Mouse (Mus musculus) intestine, postnatal 0 days (tissue): ENCODE data around the gene Mllt11. TPM values are rescaled to one million over a fixed set of nuclear protein-coding genes. Genes with fewer than 3 reads are reported as not detected.

Experiments
- ATAC-seq: fragments of 200-750 bp; cut with Nextera tagmentation; 2 replicates; pipeline ENCODE4 v1.8.0; 2017; ENCODE audit warnings: mild to moderate bottlenecking, moderate TSS enrichment, moderate library complexity
- H3K27ac ChIP-seq: fragments of 300-500 bp; sonication (generic); 2 replicates; pipeline ENCODE4 v1.5.1; 2014; ENCODE audit warnings: mild to moderate bottlenecking, low read depth, low read length, moderate library complexity
- H3K27me3 ChIP-seq: fragments of 300-500 bp; sonication (generic); replicated peaks from 2 replicates; pipeline ENCODE4 v1.6.1; 2014; ENCODE audit warnings: low read length, mixed read lengths; ENCODE audit not compliant: control insufficient read depth, insufficient read depth
- H3K36me3 ChIP-seq: fragments of 300-500 bp; sonication (generic); 2 replicates; pipeline ENCODE4 v1.6.1; 2014; ENCODE audit warnings: mild to moderate bottlenecking, moderate library complexity; ENCODE audit not compliant: control insufficient read depth, insufficient read depth
- H3K4me1 ChIP-seq: fragments of 300-500 bp; sonication (generic); replicated peaks from 2 replicates; pipeline ENCODE4 v1.6.1; 2014; ENCODE audit warnings: antibody characterized with exemption, low read length, mixed read lengths; ENCODE audit not compliant: control insufficient read depth, insufficient read depth
- H3K4me2 ChIP-seq: fragments of 300-500 bp; sonication (generic); replicated peaks from 2 replicates; pipeline ENCODE4 v1.6.1; 2014; ENCODE audit warnings: low read depth, mild to moderate bottlenecking, moderate library complexity
- H3K4me3 ChIP-seq: fragments of 300-500 bp; sonication (generic); 2 replicates; pipeline ENCODE4 v1.5.1; 2014; ENCODE audit warnings: low read depth, low read length
- H3K9ac ChIP-seq: fragments of 300-500 bp; sonication (generic); 2 replicates; pipeline ENCODE4 v1.6.1; 2014; ENCODE audit warnings: mild to moderate bottlenecking, low read depth, low read length
- H3K9me3 ChIP-seq: fragments of 300-500 bp; sonication (generic); 2 replicates; pipeline ENCODE4 v1.6.1; 2016; ENCODE audit warnings: mixed run types; ENCODE audit not compliant: control insufficient read depth
- CTCF ChIP-seq: sonication (generic); IDR thresholded peaks from 2 replicates; pipeline ENCODE4 v1.5.1; 2016; ENCODE audit warnings: low read depth, mild to moderate bottlenecking, control low read depth, antibody characterized with exemption, moderate library complexity
- WGBS: fragments of 180-500 bp; shearing (Covaris S2); extraction: QIAGEN DNeasy Blood & Tissue Kit; methylation state at CpG from one replicate; pipeline ENCODE4 v1.1.7; 2014; 5-methylcytosine and 5-hydroxymethylcytosine counted together
- polyA plus RNA-seq: library from polyadenylated mRNA; unstranded; fragments of >200 nt; fragmentation: Nextera tagmentation; extraction: Ambion mirVana; gene quantifications from 2 replicates; pipeline ENCODE4 v1.2.1, GENCODE M21; 2015

Gene Mllt11
- polyA plus RNA-seq, 1 experiment from 2014 or later = 10.1 TPM

- Histone ChIP-seq H3K9ac (no peak overlapping the region), H3K9me3 (no peaks in the 10 kb centered on the region), H3K27ac (no peak overlapping the region), H3K4me3 (no peak overlapping the region), H3K4me1 (no peaks in the 10 kb centered on the region), H3K36me3 (no peaks in the 10 kb centered on the region), H3K4me2 (no peak overlapping the region), H3K27me3 (no peaks in the 10 kb centered on the region)
- 75% methylated on average over 6 of the region's 6 CpGs for WGBS
- TF ChIP-seq CTCF = no peak
- ATAC-seq = no peak
Measured at GRCm38 (mm10) chr3:95275161-95275560, 43.2 kb upstream of the Mllt11 start.

- no peak for ATAC-seq
- Histone ChIP-seq H3K9ac (no peak overlapping the region), H3K9me3 (no peaks in the 10 kb centered on the region), H3K4me1 (no peaks in the 10 kb centered on the region), H3K4me2 (no peak overlapping the region), H3K27me3 (no peaks in the 10 kb centered on the region), H3K4me3 (no peak overlapping the region), H3K36me3 (peaks cover 4% of the 10 kb centered on the region; the same call in 1 of the 2 replicates), H3K27ac (no peak overlapping the region)
- 96% methylated on average over 4 of the region's 4 CpGs for WGBS
- peak; percentile 39 for TF ChIP-seq CTCF
Measured at GRCm38 (mm10) chr3:95274453-95274852, 42.5 kb upstream of the Mllt11 start.

GRCm38 (mm10) chr3:95273471-95273870 is 41.5 kb upstream of the Mllt11 start:
- Histone ChIP-seq H3K27ac (no peak overlapping the region), H3K9ac (no peak overlapping the region), H3K4me1 (no peaks in the 10 kb centered on the region), H3K4me3 (no peak overlapping the region), H3K4me2 (no peak overlapping the region), H3K36me3 (peaks cover 4% of the 10 kb centered on the region; the same call in 1 of the 2 replicates), H3K9me3 (no peaks in the 10 kb centered on the region), H3K27me3 (no peaks in the 10 kb centered on the region)
- no peak for TF ChIP-seq CTCF
- WGBS = 89% methylated on average over 5 of the region's 5 CpGs
- ATAC-seq = no peak

- H3K9ac ChIP-seq = no peak overlapping the region
Measured at GRCm38 (mm10) chr3:95270766-95271364, 38.9 kb upstream of the Mllt11 start.

GRCm38 (mm10) chr3:95269789-95270188 is 37.8 kb upstream of the Mllt11 start:
- no peak for ATAC-seq
- H3K27me3 ChIP-seq = no peaks in the 10 kb centered on the region
- no peaks in the 10 kb centered on the region for H3K4me1 ChIP-seq
- H3K36me3 ChIP-seq = peaks cover 20% of the 10 kb centered on the region
- no peak overlapping the region for H3K27ac ChIP-seq
- no peak overlapping the region for H3K4me3 ChIP-seq
- TF ChIP-seq CTCF = no peak
- H3K4me2 ChIP-seq = no peak overlapping the region
- WGBS = 91% methylated on average over 5 of the region's 5 CpGs
- no peak overlapping the region for H3K9ac ChIP-seq
- H3K9me3 ChIP-seq = no peaks in the 10 kb centered on the region

More at GRCm38 (mm10) chr3:95270766-95271364, 38.9 kb upstream of the Mllt11 start:
- 75% methylated on average over 12 of the region's 12 CpGs for WGBS
- Histone ChIP-seq H3K27ac (no peak overlapping the region), H3K27me3 (no peaks in the 10 kb centered on the region), H3K9me3 (no peaks in the 10 kb centered on the region), H3K4me3 (no peak overlapping the region), H3K4me2 (no peak overlapping the region), H3K36me3 (peaks cover 13% of the 10 kb centered on the region; the same call in 1 of the 2 replicates), H3K4me1 (no peaks in the 10 kb centered on the region)
- TF ChIP-seq CTCF = no peak
- ATAC-seq = no peak

GRCm38 (mm10) chr3:95267855-95268254 is 35.9 kb upstream of the Mllt11 start:
- no peak for TF ChIP-seq CTCF

More at GRCm38 (mm10) chr3:95267855-95268254, 35.9 kb upstream of the Mllt11 start:
- peaks cover 20% of the 10 kb centered on the region for H3K36me3 ChIP-seq
- no peak overlapping the region for H3K4me2 ChIP-seq
- no peak overlapping the region for H3K9ac ChIP-seq
- H3K4me3 ChIP-seq = no peak overlapping the region
- H3K9me3 ChIP-seq = no peaks in the 10 kb centered on the region
- peak; percentile 23; the same call in 1 of the 2 replicates for ATAC-seq
- H3K4me1 ChIP-seq = no peaks in the 10 kb centered on the region
- H3K27me3 ChIP-seq = no peaks in the 10 kb centered on the region
- 0 out of 2 replicates have a peak overlapping the region, but pooled peaks have one; percentile 35 for H3K27ac ChIP-seq
